Mouse (Mus musculus) liver, embryonic 15.5 days (tissue): ENCODE measurements around the gene H2afb3. TPM values are rescaled to one million over a fixed set of nuclear protein-coding genes. Genes with fewer than 3 reads are reported as not detected.
A peak's percentile ranks its signal among the peaks of the same experiment; 100 is the strongest.
"Not testable (repeated sequence)": the region's sequence is repeated elsewhere in the genome, so short reads cannot be mapped to it uniquely, and the experiment has no call there.

Experiments
- ATAC-seq: fragments of 200-750 bp; cut with Nextera tagmentation; 2 replicates; pipeline ENCODE4 v1.8.0; 2017; ENCODE audit warnings: moderate number of reproducible peaks, mild to moderate bottlenecking, moderate library complexity; ENCODE audit not compliant: insufficient read depth
- H3K27ac ChIP-seq: fragments of 300-500 bp; sonication (generic); replicated peaks from 2 replicates; pipeline ENCODE4 v1.5.1; 2015; ENCODE audit warnings: mild to moderate bottlenecking, inconsistent platforms
- H3K27me3 ChIP-seq: fragments of 300-500 bp; sonication (generic); 2 replicates; pipeline ENCODE4 v1.6.1; 2015; ENCODE audit warnings: mild to moderate bottlenecking, inconsistent platforms
- H3K36me3 ChIP-seq: fragments of 300-500 bp; sonication (generic); replicated peaks from 2 replicates; pipeline ENCODE4 v1.6.1; 2015; ENCODE audit warnings: moderate library complexity, mild to moderate bottlenecking, inconsistent platforms
- H3K4me1 ChIP-seq: fragments of 300-500 bp; sonication (generic); replicated peaks from 2 replicates; pipeline ENCODE4 v1.6.1; 2015; ENCODE audit warnings: inconsistent platforms
- H3K4me2 ChIP-seq: fragments of 300-500 bp; sonication (generic); 2 replicates; pipeline ENCODE4 v1.6.1; 2015; ENCODE audit warnings: moderate library complexity, mild to moderate bottlenecking, inconsistent platforms
- H3K4me3 ChIP-seq: fragments of 300-500 bp; sonication (generic); replicated peaks from 2 replicates; pipeline ENCODE4 v1.5.1; 2015; ENCODE audit warnings: mild to moderate bottlenecking, inconsistent platforms
- H3K9ac ChIP-seq: fragments of 300-500 bp; sonication (generic); 2 replicates; pipeline ENCODE4 v1.6.1; 2015; ENCODE audit warnings: moderate library complexity, mild to moderate bottlenecking, inconsistent platforms
- H3K9me3 ChIP-seq: fragments of 300-500 bp; sonication (generic); replicated peaks from 2 replicates; pipeline ENCODE4 v1.6.1; 2016; ENCODE audit warnings: inconsistent platforms
- WGBS: fragments of 180-500 bp; shearing (Covaris S2); methylation state at CpG from one replicate; pipeline ENCODE4 v1.1.7; 2015; ENCODE audit warnings: mixed read lengths; ENCODE audit not compliant: insufficient replicate concordance; 5-methylcytosine and 5-hydroxymethylcytosine counted together
- polyA plus RNA-seq: library from polyadenylated mRNA; unstranded; fragments of >200 nt; fragmentation: Nextera tagmentation; extraction: Ambion mirVana; gene quantifications from 2 replicates; pipeline ENCODE4 v1.2.1, GENCODE M21; 2015

The H2afb3 gene
- not detected in 2 replicates for polyA plus RNA-seq

DNA sequence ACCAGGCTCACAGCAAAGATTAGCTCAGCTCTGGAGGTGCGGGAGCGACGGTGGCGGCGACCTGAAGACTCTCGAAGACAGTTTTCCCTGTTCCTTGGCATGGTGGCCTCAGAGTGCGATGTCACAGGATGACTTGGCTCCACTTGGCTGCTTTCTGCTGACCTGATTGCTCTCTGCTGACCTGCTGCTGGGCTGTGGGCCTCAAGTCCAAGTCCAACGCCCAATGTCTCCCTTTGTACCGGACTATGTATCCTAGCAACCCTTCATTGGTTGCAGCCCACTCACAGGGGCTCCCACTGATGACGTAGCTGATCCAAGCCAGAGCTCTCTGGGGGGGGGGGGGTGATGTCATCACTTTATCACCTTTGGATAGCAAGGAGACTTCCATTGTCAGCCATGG, at the start of gene H2afb3:
H2afb3 (minus strand) TSS at position 101 of the 400 bp plus-strand sequence.
- not testable (repeated sequence) for H3K4me3 ChIP-seq, H3K36me3 ChIP-seq, H3K9me3 ChIP-seq, ATAC-seq, H3K27me3 ChIP-seq, H3K9ac ChIP-seq, H3K4me2 ChIP-seq, H3K27ac ChIP-seq, H3K4me1 ChIP-seq
- WGBS: 72% methylated on average over 9 of the region's 10 CpGs

DNA sequence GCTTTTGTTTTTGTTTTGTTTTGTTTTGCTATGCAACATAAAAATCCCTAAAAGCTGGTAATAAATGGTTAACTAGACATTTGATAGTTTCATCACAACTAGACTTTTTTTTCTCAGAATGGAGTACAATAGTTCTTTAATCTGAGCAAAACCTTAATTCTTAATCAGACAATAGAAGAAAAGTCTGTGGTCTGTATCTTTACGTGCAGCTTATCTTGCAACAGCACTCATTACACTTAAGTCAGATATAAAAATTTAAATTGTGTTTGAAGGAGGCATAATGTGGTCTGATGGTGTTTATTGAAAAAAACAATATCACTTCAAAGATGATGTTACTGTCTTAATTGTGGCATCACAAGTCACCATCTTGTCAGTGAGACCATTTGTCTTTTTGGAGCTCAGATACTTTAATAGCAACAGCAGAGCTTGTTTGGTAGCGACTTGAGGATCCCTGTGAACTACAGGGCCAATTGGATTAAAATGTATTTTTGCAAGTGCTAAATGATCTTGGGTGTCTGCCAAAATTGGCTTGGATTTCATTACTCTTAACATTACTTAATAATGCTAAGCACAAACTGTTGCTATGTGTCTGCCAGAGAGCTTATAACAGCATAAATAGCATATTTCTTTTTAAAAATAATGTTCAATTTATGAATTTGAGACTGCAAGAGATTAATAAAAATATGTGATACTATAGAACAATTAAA, 11.3 kb downstream of the H2afb3 start:
- 45% methylated on average over 2 of the region's 2 CpGs for WGBS
- H3K4me2 ChIP-seq: no peak overlapping the region
- no peaks in the 10 kb centered on the region for H3K27me3 ChIP-seq
- H3K9me3 ChIP-seq: no peaks in the 10 kb centered on the region
- H3K4me1 ChIP-seq: no peaks in the 10 kb centered on the region
- H3K9ac ChIP-seq: no peak overlapping the region
- no peak for ATAC-seq
- no peak overlapping the region for H3K4me3 ChIP-seq
- H3K27ac ChIP-seq: no peak overlapping the region
- no peaks in the 10 kb centered on the region for H3K36me3 ChIP-seq

DNA sequence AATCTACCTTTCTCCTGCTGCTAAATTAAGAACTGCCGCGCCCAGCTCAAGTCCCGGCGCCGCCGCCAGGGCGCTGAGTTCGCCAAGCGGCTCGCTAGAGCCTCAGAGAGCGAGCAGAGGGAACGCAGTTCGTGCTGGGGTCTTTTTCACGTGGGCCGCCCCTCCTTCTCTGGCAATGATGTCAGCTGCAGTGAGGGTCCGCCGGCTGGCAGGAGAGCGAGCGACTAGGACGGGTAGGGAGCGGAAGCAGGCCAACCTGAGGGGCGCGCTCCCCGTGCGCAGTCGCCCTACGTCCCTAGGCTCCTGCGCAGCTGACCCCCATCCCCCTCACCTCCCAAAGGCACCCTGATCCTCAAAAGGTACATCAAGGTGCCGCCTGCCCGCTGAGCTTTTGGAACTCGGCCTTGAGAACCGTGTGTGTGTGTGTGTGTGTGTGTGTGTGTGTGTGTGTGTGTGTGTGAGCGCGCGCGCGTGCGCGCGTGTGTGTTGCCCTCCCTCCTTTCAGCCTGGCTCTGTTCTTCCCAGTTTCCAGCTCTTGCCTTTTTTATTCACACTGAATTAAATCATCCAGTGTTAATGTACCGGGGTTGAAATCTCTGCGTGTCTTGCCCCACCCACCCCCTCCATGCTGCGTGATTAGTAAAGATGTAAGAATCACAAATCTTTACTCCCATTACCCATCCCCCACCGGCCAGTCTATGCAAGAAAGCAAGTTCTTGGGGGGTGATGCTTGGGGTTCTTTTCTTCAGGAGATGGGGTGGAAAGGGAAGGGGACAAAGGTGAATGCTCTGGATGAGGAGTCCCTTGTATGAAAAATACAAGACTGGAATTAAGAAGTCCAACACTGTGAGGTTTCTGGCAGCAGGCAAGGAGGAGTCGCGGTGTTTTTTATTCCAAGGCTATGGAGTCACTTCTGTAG, 19.8 kb downstream of the H2afb3 start:
- Histone ChIP-seq H3K4me2 (peak overlapping the region; percentile 41), H3K36me3 (no peaks in the 10 kb centered on the region), H3K9ac (no peak overlapping the region), H3K4me3 (peak overlapping the region; percentile 21; the same call in 1 of the 2 replicates), H3K4me1 (no peaks in the 10 kb centered on the region), H3K27ac (no peak overlapping the region), H3K27me3 (peaks cover 39% of the 10 kb centered on the region), H3K9me3 (no peaks in the 10 kb centered on the region)
- no peak for ATAC-seq
- 9% methylated on average over 32 of the region's 46 CpGs for WGBS

DNA sequence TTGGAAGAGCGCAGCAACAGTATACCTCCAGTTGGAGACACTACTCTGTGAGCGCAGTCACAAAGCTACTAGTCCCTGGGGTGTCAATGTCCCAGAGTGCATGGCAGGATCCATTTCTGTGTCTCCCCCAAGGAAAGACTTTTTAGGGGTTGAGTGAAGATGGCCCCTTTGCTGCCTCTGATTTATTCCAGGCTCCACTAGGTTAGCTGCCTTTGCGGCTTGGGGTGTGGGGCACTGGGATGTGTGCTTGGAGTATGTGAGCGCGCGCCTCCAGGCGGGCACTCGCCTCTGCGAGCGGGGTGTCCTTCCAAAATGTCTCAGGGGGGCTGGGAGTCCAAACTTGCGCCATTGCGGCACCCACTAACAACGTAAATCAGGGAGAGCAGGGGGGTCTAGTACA, 21.2 kb downstream of the H2afb3 start:
- no peak for ATAC-seq
- Histone ChIP-seq H3K36me3 (no peaks in the 10 kb centered on the region), H3K4me1 (no peaks in the 10 kb centered on the region), H3K27me3 (peaks cover 39% of the 10 kb centered on the region), H3K9me3 (no peaks in the 10 kb centered on the region), H3K9ac (no peak overlapping the region), H3K4me2 (no peak overlapping the region), H3K4me3 (no peak overlapping the region), H3K27ac (no peak overlapping the region)
- WGBS: 8% methylated on average over 13 of the region's 13 CpGs

DNA sequence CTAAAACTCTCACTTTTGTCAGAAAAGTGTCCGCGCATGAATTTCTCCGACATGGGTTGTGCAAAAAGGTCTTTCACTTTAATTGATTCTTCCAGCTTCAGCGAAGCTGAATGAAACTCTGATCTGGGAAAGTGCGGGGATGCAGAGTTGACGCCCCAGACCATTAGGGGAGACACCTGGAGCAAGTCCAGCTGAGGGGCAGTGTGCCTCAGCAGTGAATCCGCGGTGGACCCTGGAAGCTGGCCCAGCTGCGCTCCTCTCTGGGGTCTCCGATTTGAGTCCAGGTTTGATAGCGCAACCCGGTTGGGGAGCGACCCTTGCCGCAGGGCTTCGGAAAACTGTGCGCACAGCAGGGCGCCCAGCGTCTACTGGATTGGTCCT, 22.0 kb downstream of the H2afb3 start:
- peaks cover 39% of the 10 kb centered on the region for H3K27me3 ChIP-seq
- H3K4me2 ChIP-seq: no peak overlapping the region
- H3K9me3 ChIP-seq: no peaks in the 10 kb centered on the region
- H3K36me3 ChIP-seq: no peaks in the 10 kb centered on the region
- 16% methylated on average over 18 of the region's 18 CpGs for WGBS
- no peaks in the 10 kb centered on the region for H3K4me1 ChIP-seq
- no peak overlapping the region for H3K9ac ChIP-seq
- no peak overlapping the region for H3K27ac ChIP-seq
- no peak for ATAC-seq
- no peak overlapping the region for H3K4me3 ChIP-seq

DNA sequence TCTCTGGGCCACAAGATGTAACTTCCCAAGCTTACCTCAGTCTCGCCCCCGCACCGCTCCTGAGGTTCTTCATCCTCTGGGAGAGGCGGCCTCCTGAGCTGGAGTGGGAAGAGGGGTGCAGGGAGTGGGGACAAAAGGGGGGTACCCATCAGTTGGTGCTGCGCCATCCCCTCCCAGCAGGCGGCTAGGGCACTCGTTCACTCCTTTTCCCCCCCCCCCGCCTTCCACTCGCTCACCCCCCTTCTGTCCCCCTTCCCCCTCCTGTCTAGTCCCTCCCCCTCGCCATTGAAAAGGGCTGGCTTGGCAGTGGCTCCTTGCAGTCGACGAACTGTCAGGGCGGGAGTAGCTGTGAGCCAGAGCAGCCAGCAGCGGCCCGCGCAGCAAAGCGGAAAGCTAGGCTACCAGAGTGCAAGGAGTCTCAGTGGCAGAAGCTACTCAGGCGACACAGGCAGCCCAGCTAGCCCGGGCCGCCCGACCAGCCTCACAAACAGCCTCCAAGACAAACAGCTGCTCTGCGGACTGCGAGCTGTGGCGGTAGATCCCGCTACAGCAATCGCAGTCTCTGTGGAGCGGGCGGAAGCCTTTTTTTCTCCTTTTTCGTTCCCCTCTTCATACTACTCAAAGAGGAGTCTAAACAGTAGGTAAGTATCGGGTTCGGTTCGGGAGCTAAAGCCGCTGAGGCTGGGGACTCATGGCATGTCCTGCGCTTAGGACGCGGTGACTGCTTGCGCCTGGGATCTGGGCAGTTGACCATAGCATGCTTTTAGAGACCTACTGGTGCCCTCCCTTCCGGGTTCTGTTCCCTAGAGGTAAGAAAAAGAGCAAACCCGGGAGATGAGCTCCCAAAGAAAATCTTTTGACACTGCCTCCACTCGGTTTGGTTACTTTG, 22.6 kb downstream of the H2afb3 start, which contains the start of gene Pcdh11x:
Pcdh11x (plus strand) TSS at position 249 of the 889 bp plus-strand sequence.
- no peak within 1 kb of the TSS for H3K27ac ChIP-seq
- peaks cover 39% of the 10 kb centered on the region for H3K27me3 ChIP-seq
- no peak within 1 kb of the TSS for H3K9ac ChIP-seq
- H3K4me3 ChIP-seq: no peak within 1 kb of the TSS
- no peaks in the 10 kb centered on the region for H3K9me3 ChIP-seq
- peak within 1 kb of the TSS; percentile 36 for H3K4me2 ChIP-seq
- no peaks in the 10 kb centered on the region for H3K4me1 ChIP-seq
- ATAC-seq: no peak
- H3K36me3 ChIP-seq: no peaks in the 10 kb centered on the region
- WGBS: 12% methylated on average over 38 of the region's 40 CpGs

DNA sequence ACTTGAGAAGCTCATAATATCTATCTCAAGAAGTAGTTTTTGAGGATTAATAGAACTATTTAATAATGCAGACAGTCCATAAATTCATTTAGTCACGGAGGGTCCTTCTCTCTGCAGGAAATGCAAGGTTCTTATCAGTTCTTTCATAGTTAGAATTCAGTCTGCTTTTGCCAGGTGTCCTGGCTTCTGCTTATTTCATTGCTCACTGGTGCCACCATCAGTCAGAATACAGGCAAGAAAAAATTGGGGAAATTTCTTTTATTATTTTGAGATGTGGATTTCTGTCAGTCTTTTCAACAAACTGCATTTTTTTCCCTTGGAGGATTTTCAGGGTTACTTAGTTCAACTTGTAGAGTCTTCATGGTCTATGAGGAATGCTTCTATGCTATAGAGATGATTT, 25.4 kb downstream of the H2afb3 start:
- ATAC-seq: no peak
- H3K9me3 ChIP-seq: no peaks in the 10 kb centered on the region
- H3K4me1 ChIP-seq: no peaks in the 10 kb centered on the region
- no peak overlapping the region for H3K4me2 ChIP-seq
- no peaks in the 10 kb centered on the region for H3K36me3 ChIP-seq
- WGBS: 0% methylated on average over 1 of the region's 1 CpGs
- peaks cover 29% of the 10 kb centered on the region for H3K27me3 ChIP-seq
- no peak overlapping the region for H3K4me3 ChIP-seq
- H3K27ac ChIP-seq: no peak overlapping the region
- no peak overlapping the region for H3K9ac ChIP-seq

DNA sequence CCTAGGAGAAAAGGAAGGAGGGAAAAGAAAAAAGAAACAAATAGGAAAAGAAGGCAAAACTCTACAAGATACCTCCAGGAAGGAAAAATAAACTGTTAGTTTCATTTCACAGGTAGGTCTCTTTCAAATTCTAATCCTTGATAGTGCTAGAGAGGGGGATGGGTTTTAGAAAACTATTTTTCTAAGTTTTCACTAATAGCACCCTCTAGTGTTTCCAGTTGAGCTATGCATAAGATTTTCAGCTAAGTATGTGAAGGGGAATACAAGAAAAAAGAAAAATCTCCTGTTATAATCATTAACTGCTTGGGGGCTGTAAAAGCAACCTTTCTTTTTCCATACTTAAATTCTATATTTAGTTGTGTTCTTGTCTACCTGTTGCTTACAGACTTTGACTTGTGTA, 27.4 kb downstream of the H2afb3 start:
- H3K36me3 ChIP-seq: no peaks in the 10 kb centered on the region
- H3K9ac ChIP-seq: no peak overlapping the region
- H3K4me3 ChIP-seq: no peak overlapping the region
- H3K27me3 ChIP-seq: peaks cover 10% of the 10 kb centered on the region
- H3K4me2 ChIP-seq: no peak overlapping the region
- ATAC-seq: no peak
- H3K9me3 ChIP-seq: no peaks in the 10 kb centered on the region
- H3K4me1 ChIP-seq: no peaks in the 10 kb centered on the region
- no peak overlapping the region for H3K27ac ChIP-seq

Other genes with a start within 250 kb of the H2afb3 start
- gene Pcdh11x, start 22.8 kb downstream of the H2afb3 start, polyA plus RNA-seq: 0.13 and 0.15 TPM in 2 replicates